ENCODE assay signal across 8 mouse cellular contexts in genomic region chr9:83956632-83957314, GRCm38 (mm10). TPM values are rescaled to one million over a fixed set of nuclear protein-coding genes. Genes with fewer than 3 reads are reported as not detected.
DNase-seq lines count a peak whose midpoint lies in the region; ATAC-seq and TF ChIP-seq lines count a peak whose summit lies in the region.

No protein-coding gene starts in this region.

- H3K36me3 ChIP-seq in hindbrain, embryonic 10.5 days: peaks cover 8% of the 10 kb centered on the region
- H3K36me3 ChIP-seq in lung, embryonic 15.5 days: 0 out of 2 replicates have a peak, but pooled peaks cover 3% of the 10 kb centered on the region
- no peaks in the 10 kb centered on the region for H3K36me3 ChIP-seq in thymus, adult 2 months (ENCODE audit: control insufficient read depth, insufficient read depth, low read length)

- no peak for TF ChIP-seq CTCF in thymus, adult 2 months (IDR thresholded peaks at IDR 0.05; ENCODE audit: borderline replicate concordance, control insufficient read depth, extremely low read depth, insufficient read depth, low read length, poor library complexity)

- H3K9ac ChIP-seq in lung, embryonic 15.5 days: no peak overlapping the region

- no peak for TF ChIP-seq POLR2A in thymus, adult 2 months (IDR thresholded peaks at IDR 0.05; ENCODE audit: control insufficient read depth, extremely low read depth, insufficient read depth, low read length, poor library complexity)

- no peaks in the 10 kb centered on the region for H3K4me1 ChIP-seq in hindbrain, embryonic 10.5 days (replicated peaks)
- no peaks in the 10 kb centered on the region for H3K4me1 ChIP-seq in lung, embryonic 15.5 days
- H3K4me1 ChIP-seq in thymus, adult 2 months (replicated peaks; ENCODE audit: control insufficient read depth, insufficient read depth, low read length): no peaks in the 10 kb centered on the region

- peak; percentile 69 for DNase-seq in MEL-GATA-1-ER (ENCODE audit: extremely low read depth, low read depth)
- peak; percentile 72 for DNase-seq in cerebellum, adult 8-10 months
- peak; percentile 76 for DNase-seq in hindbrain, embryonic 10.5 days (ENCODE audit: low spot score)
- DNase-seq in layer of hippocampus, adult 8-10 months (ENCODE audit: low spot score in 2 of 2): peak; percentile 72 to 91
- peak; percentile 21 for DNase-seq in ovary, adult 18-20 months (ENCODE audit: low spot score)
- DNase-seq in thymus, adult 2 months: peak; percentile 74

- H3K27ac ChIP-seq in hindbrain, embryonic 10.5 days: no peak overlapping the region
- no peak overlapping the region for H3K27ac ChIP-seq in lung, embryonic 15.5 days
- no peak overlapping the region for H3K27ac ChIP-seq in thymus, adult 2 months (ENCODE audit: control insufficient read depth, insufficient read depth, low read length)

- no peaks in the 10 kb centered on the region for H3K9me3 ChIP-seq in hindbrain, embryonic 10.5 days
- H3K9me3 ChIP-seq in lung, embryonic 15.5 days: no peaks in the 10 kb centered on the region

- no peak overlapping the region for H3K4me2 ChIP-seq in lung, embryonic 15.5 days

- H3K27me3 ChIP-seq in hindbrain, embryonic 10.5 days (ENCODE audit: insufficient read depth, poor library complexity, severe bottlenecking): no peaks in the 10 kb centered on the region
- H3K27me3 ChIP-seq in lung, embryonic 15.5 days: no peaks in the 10 kb centered on the region
- no peaks in the 10 kb centered on the region for H3K27me3 ChIP-seq in thymus, adult 2 months (ENCODE audit: control insufficient read depth, insufficient read depth, low read length)

- WGBS in hindbrain, embryonic 10.5 days: 57% methylated on average over 15 of the region's 15 CpGs
- 46% methylated on average over 15 of the region's 15 CpGs for WGBS in lung, embryonic 15.5 days
- 56% methylated on average over 15 of the region's 15 CpGs for WGBS in thymus, adult 2 months

- ATAC-seq in frontal cortex, adult (ENCODE audit: low TSS enrichment): peak; percentile 98
- peak; percentile 72; the same call in 1 of the 2 replicates for ATAC-seq in lung, embryonic 15.5 days (ENCODE audit: borderline replicate concordance, extremely low read depth, low FRiP score, low TSS enrichment)

- no peak overlapping the region for H3K4me3 ChIP-seq in hindbrain, embryonic 10.5 days
- no peak overlapping the region for H3K4me3 ChIP-seq in lung, embryonic 15.5 days
- no peak overlapping the region for H3K4me3 ChIP-seq in thymus, adult 2 months (ENCODE audit: control insufficient read depth, insufficient read depth, low read length)

RNA-seq across cellular contexts. Expression of gene Bckdhb, which starts 31.8 kb away (rescaled TPM):
- 58.4 and 63.2 TPM in 2 replicates for polyA plus RNA-seq in hindbrain, embryonic 10.5 days (2016; fragmentation: Nextera tagmentation; extraction: Ambion mirVana)
- total RNA-seq in layer of hippocampus, adult 8-10 months (2022): 10 to 100 TPM; 38.7 to 43.0 (median 41.5) TPM
- 41.0 and 43.7 TPM in 2 replicates for polyA plus RNA-seq in lung, embryonic 15.5 days (2015; fragmentation: Nextera tagmentation; extraction: Ambion mirVana)
- 12.6 and 15.0 TPM in 2 replicates for polyA plus RNA-seq in thymus, adult 2 months (2012; rRNA removed)

Comparison
In these comparisons a context has a peak if more than half of its experiments do, and no peak if none do; other contexts are left out.
1. DNase-seq: peak in every context shown above with its lines; median percentile 82 in layer of hippocampus, adult 8-10 months; 76 in hindbrain, embryonic 10.5 days; 74 in thymus, adult 2 months; 72 in cerebellum, adult 8-10 months; 69 in MEL-GATA-1-ER; 21 in ovary, adult 18-20 months.